Mouse (Mus musculus) skeletal muscle tissue, adult 2 months (tissue): ENCODE measurements at regions not wholly inside any gene's neighbourhood (a gene's known extent, or its start where the extent isn't known, plus 50 kb on each side); places are given as distances from the start of the nearest gene placed in this dataset.

Experiments
- DNase-seq: peaks from one replicate; pipeline ENCODE4 v3.0.0-alpha.2; 2012; ENCODE audit warnings: low read depth, low spot score

GRCm38 (mm10) chr15:51721363-51721762 lies 2163.3 kb upstream of the Gm7489 start:
- DNase-seq = no peak

- no peak for DNase-seq
Measured at GRCm38 (mm10) chr15:51724127-51724526, 2160.6 kb upstream of the Gm7489 start.

GRCm38 (mm10) chr15:51725457-51725856 lies 2159.2 kb upstream of the Gm7489 start:
- DNase-seq = peak; percentile 62

GRCm38 (mm10) chr15:51730106-51730505 lies 2154.6 kb upstream of the Gm7489 start:
- DNase-seq = no peak

GRCm38 (mm10) chr15:51730805-51731412 lies 2153.8 kb upstream of the Gm7489 start:
- peak; percentile 86 for DNase-seq

- no peak for DNase-seq
Measured at GRCm38 (mm10) chr15:51734194-51734593, 2150.5 kb upstream of the Gm7489 start.
